Mouse (Mus musculus): ENCODE measurements at regions not wholly inside any gene's neighbourhood (a gene's known extent, or its start where the extent isn't known, plus 50 kb on each side); places are given as distances from the start of the nearest gene placed in this dataset.

- TF ChIP-seq CTCF (IDR thresholded peaks at IDR 0.05; ENCODE audit: extremely low read depth, insufficient read depth, low read length) (no peak), POLR2A (IDR thresholded peaks at IDR 0.05; ENCODE audit: extremely low read depth, insufficient read depth, low read length) (no peak)
Measured at GRCm38 (mm10) chr2:101139931-101140330, 484.6 kb upstream of the Rag2 start.
